Mouse (Mus musculus): ENCODE data around the gene Map7.

The Map7 gene

GRCm38 (mm10) chr10:20185806-20186205, 37.5 kb downstream of the Map7 start:
- no peak for DNase-seq (ENCODE audit: low spot score in 2 of 2)

DNA sequence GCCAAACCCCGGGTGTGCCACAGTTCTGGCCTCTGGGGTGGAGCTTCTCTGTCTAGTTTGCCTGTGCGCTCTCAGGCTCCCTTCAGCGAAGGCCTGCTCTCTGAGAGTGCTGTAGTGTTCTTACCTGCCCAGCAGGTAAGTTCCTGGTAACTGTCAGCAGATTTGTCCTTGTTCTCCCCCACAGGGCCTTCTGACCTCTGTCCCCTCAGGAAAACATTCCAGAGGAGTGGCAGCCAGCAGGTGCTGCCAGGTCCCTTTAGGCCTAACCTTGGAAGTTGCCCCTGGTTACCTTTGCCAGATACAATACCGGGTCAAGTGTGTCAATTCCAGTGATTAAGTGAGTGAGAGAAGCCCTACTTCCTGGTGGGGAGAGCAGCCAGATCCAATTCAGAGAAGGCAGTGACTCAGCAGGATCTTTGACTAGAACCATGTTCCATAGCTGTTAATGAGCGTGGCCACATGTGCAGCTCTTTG, 38.6 kb downstream of the Map7 start:
- DNase-seq (ENCODE audit: low spot score in 2 of 2) = no peak

- no peak for DNase-seq (ENCODE audit: low spot score in 2 of 2)
Observed at GRCm38 (mm10) chr10:20190139-20190747, 42.0 kb downstream of the Map7 start.

- DNase-seq (ENCODE audit: low spot score in 2 of 2) = no peak
Observed at GRCm38 (mm10) chr10:20194847-20195540, 46.7 kb downstream of the Map7 start.

DNA sequence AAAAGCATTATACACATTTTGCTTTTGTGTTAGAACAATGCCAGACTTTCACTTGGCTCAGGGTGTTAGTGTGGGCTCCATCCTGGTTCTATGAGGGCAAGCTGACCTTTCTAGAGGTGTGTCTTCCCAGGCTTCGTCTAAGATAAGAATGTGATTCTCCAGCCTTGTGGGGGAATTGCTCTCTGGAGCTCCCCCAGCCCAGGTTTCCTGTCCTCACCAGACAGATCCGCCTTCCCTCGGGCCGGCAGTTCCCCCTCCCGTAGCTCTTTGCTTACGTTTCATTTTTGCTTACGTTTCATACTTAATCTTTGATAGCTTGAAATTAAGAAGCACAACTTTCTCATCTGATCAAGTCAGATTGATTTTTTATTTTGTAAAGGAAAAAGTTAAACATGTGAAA, 48.8 kb downstream of the Map7 start:
- DNase-seq (ENCODE audit: low spot score in 2 of 2) = no peak

- no peak for DNase-seq (ENCODE audit: low spot score in 2 of 2)
Observed at GRCm38 (mm10) chr10:20198968-20199737, 50.9 kb downstream of the Map7 start.

DNA sequence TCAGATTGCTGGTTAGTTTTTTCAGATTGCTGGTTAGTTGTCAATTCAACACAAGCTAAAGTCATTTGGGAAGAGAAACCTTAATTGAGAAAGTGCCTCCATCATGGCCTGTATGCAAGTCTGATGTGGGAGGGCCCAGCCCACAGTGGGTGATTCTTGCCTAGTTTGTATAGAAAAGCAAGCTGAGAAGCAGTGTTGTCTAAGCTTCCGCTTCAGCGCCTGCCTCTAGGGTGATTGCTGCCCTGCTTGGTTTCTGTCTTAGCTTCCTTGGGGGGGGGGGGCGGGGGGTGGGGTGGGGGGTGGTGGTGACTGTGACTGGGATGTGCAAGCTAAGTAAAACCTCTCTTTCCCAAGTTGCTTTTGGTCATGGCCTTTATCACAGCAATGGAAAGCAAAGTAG, 53.0 kb downstream of the Map7 start:
- no peak for DNase-seq (ENCODE audit: low spot score in 2 of 2)

- no peak for DNase-seq (ENCODE audit: low spot score in 2 of 2)
Observed at GRCm38 (mm10) chr10:20202171-20202570, 53.9 kb downstream of the Map7 start.

GRCm38 (mm10) chr10:20202818-20203217, 54.5 kb downstream of the Map7 start:
- no peak for DNase-seq (ENCODE audit: low spot score in 2 of 2)

DNA sequence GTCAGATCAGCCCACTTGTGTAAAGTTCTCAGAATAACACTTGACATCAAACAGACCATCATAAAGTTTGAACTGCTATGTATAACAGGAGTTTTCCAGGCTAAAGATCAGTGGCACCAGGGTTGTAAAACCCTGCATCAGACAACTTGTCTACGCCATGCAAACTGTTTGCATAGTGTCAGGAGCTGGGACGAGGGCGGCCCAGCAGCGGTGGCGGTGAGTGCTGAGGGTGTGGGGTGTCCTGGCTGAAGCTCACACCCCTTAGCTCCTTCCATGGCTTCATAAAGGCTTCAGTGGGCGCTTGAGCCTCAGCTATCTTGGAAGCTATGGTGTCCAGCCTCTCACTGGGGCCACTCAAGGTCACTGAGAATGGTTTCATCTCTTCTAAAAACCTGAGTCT, 55.2 kb downstream of the Map7 start:
- no peak for DNase-seq (ENCODE audit: low spot score in 2 of 2)

DNA sequence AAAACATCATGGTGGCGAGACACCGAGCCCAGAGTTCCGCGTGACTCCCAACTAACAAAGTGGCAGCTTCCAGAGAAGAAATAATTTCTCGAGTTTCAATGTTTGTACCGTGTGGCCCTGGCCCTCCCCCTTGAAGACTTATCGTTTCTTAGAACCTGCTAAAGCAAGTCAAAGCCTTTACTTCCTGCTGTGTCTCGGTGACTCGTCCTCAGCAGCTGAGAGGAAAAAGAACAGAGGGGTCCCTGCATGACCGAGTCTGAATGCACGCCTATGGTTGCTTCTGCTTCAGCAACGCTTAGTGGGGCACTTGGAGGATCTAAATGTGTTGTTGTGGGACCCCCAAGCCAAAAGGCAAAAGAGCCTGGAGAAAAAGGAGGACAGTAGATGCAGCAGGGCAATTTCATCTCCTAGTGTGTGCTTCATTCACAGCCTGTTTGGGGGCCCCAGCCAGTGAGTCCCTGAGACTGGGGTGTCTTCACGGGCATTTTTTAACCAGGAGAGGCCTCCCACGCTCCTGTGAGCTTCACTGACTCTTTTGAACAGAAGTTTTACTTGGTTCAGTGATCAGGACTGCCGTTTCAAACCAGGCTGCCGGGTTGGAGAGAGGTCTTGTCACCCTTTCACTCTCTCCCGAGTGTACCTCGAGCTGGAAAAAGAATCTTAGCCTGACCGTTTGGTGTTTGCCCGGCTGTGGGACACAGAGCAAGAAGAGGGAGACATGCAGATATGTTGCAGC, 56.6 kb downstream of the Map7 start:
- no peak for DNase-seq (ENCODE audit: low spot score in 2 of 2)

DNA sequence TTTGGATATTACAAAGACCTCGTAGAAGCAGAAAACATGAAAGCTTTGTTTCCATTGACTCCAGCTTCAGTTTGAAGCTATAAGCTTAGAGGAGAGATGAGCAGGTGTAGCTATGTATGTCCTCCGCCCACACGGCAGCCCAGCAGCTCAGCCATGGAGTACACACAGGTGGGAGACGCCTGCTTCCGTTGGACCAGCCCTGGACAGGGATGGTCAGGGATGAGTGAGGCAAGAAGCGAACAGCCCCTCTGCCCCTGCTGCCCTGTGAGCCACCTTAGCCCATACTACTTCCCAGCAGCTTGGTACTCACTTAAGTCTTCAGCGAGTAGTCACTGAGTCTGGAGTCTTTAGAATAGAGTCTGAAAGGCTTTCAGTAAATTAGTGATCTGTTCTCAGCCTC, 58.7 kb downstream of the Map7 start:
- no peak for DNase-seq (ENCODE audit: low spot score in 2 of 2)

DNA sequence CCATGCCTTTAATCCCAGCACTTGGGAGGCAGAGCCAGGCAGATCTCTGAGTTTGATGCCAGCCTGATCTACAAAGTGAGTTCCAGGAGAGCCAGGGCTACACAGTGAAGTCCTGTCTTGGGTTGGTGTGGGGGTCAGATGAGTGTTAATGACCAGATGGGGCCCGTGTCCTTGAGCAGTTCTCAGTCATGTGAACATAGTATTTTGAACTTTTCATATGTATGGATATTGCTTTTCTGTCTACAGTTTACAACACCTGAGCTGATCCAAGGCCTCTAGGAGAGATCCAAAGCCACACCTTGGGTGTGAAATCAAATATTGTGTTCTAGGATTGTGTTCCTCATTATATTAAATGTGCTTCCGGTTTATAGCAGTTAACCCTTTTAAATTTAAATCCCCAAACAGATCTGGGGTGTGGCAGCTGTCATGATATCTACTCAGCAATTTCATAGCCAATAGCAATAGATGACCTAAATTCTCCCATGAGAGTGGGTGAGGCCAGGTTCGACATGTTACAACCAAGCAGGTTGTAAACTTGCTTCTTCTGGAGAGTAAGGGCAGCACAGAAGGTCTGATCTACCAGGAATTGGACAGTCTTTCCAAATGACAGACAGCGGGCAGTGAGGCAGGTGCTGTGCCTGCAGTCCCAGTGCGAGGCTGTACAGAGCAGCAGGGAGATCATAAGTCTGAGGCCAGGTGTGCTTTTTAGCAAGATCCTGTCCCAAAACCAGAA, 61.5 kb downstream of the Map7 start:
- no peak for DNase-seq (ENCODE audit: low spot score in 2 of 2)

- no peak for DNase-seq (ENCODE audit: low spot score in 2 of 2)
Observed at GRCm38 (mm10) chr10:20214418-20214817, 66.1 kb downstream of the Map7 start.

GRCm38 (mm10) chr10:20216982-20217381, 68.7 kb downstream of the Map7 start:
- no peak for DNase-seq (ENCODE audit: low spot score in 2 of 2)

- DNase-seq (ENCODE audit: low spot score in 2 of 2) = no peak
Observed at GRCm38 (mm10) chr10:20218866-20219265, 70.6 kb downstream of the Map7 start.

DNA sequence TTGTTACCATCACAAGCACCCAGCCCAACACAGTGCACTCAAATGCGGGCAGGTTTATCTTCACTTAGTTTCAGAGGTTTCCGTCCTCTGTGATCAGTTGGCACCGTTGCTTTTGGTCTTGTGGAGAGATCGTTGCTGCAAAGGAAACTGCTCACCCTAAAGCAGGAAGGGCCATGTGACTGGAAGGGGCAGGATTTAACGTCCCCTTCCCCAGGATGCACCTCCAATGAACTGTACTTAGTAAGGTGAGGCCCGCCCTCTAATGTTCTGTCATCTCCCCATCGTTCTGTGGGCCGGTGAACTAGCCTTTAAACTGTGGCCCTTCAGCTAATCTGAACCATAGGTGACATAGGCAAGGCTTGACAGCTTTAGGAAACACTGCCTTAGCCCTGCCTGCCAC, 71.3 kb downstream of the Map7 start:
- DNase-seq (ENCODE audit: low spot score in 2 of 2) = no peak

- no peak for DNase-seq (ENCODE audit: low spot score in 2 of 2)
Observed at GRCm38 (mm10) chr10:20220443-20221071, 72.3 kb downstream of the Map7 start.

GRCm38 (mm10) chr10:20222011-20222410, 73.7 kb downstream of the Map7 start:
- no peak for DNase-seq (ENCODE audit: low spot score in 2 of 2)

GRCm38 (mm10) chr10:20226728-20227127, 78.5 kb downstream of the Map7 start:
- no peak for DNase-seq (ENCODE audit: low spot score in 2 of 2)

- DNase-seq (ENCODE audit: low spot score in 2 of 2) = no peak
Observed at GRCm38 (mm10) chr10:20230026-20230425, 81.8 kb downstream of the Map7 start.
